Mouse (Mus musculus): ENCODE measurements around the gene Zfp821. TPM values are rescaled to one million over a fixed set of nuclear protein-coding genes. Genes with fewer than 3 reads are reported as not detected.

The Zfp821 gene
- polyA plus RNA-seq, 1 experiment from 2014 or later: 37.0 TPM

DNA sequence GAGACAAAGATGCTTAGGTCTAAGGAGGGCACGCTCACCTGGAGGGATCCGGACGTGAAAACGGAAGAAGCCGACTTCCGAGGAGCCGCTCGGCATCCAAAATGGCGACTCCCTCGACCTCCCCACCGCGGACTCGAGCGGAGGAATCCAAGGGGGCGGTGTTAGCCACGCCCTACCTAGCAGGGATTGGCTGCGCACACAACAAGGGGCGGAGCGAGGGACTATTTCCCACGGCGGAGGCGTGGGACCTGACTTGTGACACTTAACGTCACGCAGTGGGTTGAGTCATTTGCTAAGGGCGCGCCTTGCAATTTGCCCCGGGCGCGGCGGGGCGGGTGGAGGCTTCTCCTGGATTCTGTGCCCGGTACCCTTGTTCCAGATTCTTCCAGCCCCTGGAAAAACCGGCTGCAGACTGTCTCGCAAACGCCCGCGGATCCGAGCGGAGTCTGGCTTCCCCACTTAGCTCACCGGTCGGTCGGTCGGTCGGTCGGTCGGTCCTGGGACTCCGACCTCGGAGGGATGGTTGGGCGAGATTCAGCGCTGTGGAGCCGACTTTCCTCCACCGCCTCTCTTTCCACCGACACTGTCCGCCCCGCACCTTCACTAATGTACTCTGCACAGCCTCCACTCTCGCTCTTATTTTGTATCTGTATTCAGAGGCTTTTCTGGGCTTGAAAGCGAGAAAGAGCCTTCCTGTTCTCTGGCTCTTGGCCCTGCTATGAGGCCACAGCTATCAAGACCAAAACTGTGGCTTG, 12.0 kb upstream of the Zfp821 start, which contains the start of gene Ist1:
TSS of gene Ist1 (minus strand) at position 115 of the 755 bp plus-strand sequence.
- Histone ChIP-seq H3K27me3 (replicated peaks; ENCODE audit: low read depth, poor library complexity, severe bottlenecking) (0 out of 2 replicates have a peak, but pooled peaks cover 3% of the 10 kb centered on the region), H3K4me1 (peaks cover 29% of the 10 kb centered on the region), H3K4me3 (peak within 1 kb of the TSS; percentile 99), H3K36me3 (replicated peaks) (peaks cover 19% of the 10 kb centered on the region), H3K27ac (replicated peaks) (peak within 1 kb of the TSS; percentile 96), H3K9me3 (no peaks in the 10 kb centered on the region)
- WGBS: under 1% methylated on average over 57 of the region's 57 CpGs
- peak; percentile 98 for DNase-seq (ENCODE audit: low spot score)

DNA sequence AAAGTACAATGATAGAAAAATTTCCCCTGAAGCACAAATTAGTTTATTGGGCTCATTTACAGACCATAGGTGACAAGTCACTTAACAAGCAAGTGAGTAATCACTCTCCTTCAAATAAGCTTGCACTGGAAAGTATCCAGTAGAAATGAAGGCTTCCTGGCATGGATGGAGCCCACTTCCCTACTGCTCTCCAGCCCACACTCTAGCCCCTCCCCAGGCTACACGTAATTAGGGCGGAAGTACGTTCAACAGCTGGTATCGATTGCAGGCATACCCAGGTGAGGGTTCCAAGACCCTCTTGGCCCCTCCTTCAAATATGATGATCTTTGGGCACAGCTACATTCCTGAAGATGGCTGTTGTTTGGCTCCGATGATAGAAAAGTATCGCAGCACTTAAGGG, 11.2 kb upstream of the Zfp821 start:
- Histone ChIP-seq H3K27me3 (replicated peaks; ENCODE audit: low read depth, poor library complexity, severe bottlenecking) (0 out of 2 replicates have a peak, but pooled peaks cover 3% of the 10 kb centered on the region), H3K27ac (replicated peaks) (no peak overlapping the region), H3K9me3 (no peaks in the 10 kb centered on the region), H3K4me1 (peaks cover 29% of the 10 kb centered on the region), H3K4me3 (peak overlapping the region; percentile 99), H3K36me3 (replicated peaks) (peaks cover 16% of the 10 kb centered on the region)
- 44% methylated on average over 6 of the region's 6 CpGs for WGBS
- peak; percentile 30 for DNase-seq (ENCODE audit: low spot score)

DNA sequence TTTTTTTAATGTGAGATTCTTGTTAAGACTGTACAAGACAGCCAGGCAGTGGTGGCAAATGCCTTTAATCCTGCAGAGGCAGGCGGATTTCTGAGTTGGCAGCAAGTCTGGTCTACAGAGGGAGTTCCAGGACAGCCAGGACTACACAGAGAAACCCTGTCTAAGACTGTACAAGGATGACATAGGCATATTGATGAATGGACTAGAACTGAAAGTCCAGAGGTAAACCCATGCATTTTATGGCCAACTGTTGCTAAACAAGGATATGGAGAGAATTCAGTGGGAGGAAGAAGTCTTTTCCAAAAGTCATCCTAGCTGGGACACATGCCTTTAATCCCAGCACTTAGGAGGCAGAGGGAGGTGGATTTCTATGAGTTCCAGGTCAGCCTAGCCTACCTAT, 7.6 kb upstream of the Zfp821 start:
- peaks cover 9% of the 10 kb centered on the region for H3K4me1 ChIP-seq
- 68% methylated on average over 1 of the region's 1 CpGs for WGBS
- no peaks in the 10 kb centered on the region for H3K9me3 ChIP-seq
- H3K4me3 ChIP-seq: no peak overlapping the region
- no peak overlapping the region for H3K27ac ChIP-seq (replicated peaks)
- DNase-seq (ENCODE audit: low spot score): no peak
- H3K27me3 ChIP-seq (replicated peaks; ENCODE audit: low read depth, poor library complexity, severe bottlenecking): peaks cover 5% of the 10 kb centered on the region; the same call in 1 of the 2 replicates
- no peaks in the 10 kb centered on the region for H3K36me3 ChIP-seq (replicated peaks)

DNA sequence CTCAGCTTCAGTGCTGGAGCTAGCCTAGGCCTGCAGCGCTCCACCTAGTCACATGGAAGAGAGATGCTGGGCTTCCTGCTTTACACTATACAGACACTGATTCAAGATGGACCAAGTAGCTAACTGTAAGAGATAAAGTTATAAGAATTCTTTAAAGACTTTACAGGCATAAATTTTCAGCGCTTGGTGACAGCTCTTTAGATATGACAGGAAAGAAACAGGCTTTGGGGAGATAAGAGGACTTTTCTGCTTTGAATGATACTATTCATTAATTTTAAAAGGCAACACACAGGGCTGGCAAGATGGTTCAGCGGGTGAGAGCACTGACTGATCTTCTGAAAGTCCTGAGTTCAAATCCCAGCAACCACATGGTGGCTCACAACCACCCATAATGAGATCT, 6.9 kb upstream of the Zfp821 start:
- Histone ChIP-seq H3K27me3 (replicated peaks; ENCODE audit: low read depth, poor library complexity, severe bottlenecking) (peaks cover 10% of the 10 kb centered on the region; the same call in 1 of the 2 replicates), H3K9me3 (no peaks in the 10 kb centered on the region)
- 80% methylated on average over 3 of the region's 3 CpGs for WGBS

DNA sequence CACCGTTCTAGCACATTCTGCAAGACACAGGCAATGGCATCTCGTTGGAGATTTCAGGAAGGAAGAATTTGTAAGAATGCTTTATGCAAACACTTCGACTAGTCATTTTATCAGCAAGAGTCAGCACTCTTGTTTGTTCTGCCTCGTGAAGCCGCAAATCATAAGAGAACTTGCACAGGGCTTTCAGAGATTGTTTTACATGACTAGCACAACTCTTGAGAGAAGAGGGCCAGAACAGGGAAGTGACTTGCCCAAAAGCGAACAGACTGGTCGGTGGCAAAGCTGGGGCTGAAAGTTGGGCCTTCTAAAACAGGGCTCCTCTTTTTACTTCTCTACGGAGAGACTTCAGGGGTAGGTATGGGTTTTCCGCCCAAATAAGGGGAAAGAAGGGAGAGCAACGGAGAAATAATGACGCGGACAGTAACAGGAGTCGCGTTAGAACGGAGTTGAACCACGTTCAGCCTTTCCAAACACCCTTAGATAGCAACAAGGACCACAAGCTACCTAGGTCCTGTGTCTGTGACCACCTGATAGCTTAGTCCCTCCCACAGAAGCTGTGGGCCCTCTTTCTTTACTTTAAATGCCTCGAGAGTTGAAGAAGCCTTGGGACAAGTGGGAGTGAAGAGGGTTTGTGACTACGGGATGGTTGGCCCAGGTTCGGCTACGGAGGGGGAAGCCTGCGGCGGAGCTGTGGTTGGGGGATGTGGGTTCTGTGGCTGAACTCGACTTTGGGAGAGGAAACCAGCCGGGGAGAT, 604 bp upstream of the Zfp821 start:
- H3K9me3 ChIP-seq: no peaks in the 10 kb centered on the region
- peak overlapping the region; percentile 100 for H3K27ac ChIP-seq (replicated peaks)
- DNase-seq (ENCODE audit: low spot score): no peak
- H3K27me3 ChIP-seq (replicated peaks; ENCODE audit: low read depth, poor library complexity, severe bottlenecking): peaks cover 20% of the 10 kb centered on the region
- WGBS: 15% methylated on average over 24 of the region's 24 CpGs
- H3K4me3 ChIP-seq: peak overlapping the region; percentile 94
- H3K4me1 ChIP-seq: peaks cover 28% of the 10 kb centered on the region
- peaks cover 24% of the 10 kb centered on the region for H3K36me3 ChIP-seq (replicated peaks)

More for the DNA sequence above, 6.9 kb upstream of the Zfp821 start:
- DNase-seq (ENCODE audit: low spot score): no peak
- Histone ChIP-seq H3K4me3 (no peak overlapping the region), H3K36me3 (replicated peaks) (no peaks in the 10 kb centered on the region), H3K4me1 (peaks cover 9% of the 10 kb centered on the region), H3K27ac (replicated peaks) (no peak overlapping the region)

DNA sequence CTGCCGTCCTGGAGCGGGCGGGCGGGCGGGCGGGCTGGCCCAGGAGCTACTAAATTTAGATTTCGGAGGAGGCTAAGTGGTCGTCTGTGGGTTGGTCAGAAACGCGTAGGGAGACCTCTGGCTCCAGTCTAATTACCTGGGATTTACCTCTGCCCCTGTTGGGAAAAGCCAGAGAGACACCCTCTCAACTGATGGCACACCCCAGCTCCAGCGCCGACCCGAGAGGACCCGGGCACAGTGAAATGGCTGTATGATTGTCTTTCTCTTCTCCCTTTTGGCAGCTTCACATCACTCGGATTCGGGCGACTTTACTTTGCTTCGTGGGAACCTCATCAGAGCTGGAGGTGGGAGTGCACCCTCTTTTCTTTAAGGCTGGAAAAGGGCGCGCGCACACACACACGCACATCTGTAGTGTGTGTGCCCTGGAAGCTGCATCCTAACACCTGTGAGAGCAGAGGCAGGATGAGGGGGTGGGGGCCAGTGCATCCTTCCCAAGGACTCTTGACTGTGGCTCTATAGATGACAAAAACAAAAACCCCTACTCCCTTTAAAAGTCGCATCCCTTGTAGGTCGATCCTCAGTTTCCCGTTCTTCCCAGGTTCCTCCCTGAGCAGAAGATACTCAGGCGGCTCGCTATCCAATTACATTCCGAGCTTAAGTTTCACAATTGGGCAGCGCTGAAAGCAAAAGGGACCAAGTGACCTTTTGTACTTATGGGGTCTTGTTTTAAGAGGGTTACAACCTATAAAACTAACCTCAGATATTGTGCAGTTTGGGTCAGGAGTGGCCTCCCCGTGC, 929 bp downstream of the Zfp821 start:
- Histone ChIP-seq H3K27ac (replicated peaks) (peak overlapping the region; percentile 100), H3K36me3 (replicated peaks) (peaks cover 40% of the 10 kb centered on the region), H3K4me1 (peaks cover 28% of the 10 kb centered on the region), H3K27me3 (replicated peaks; ENCODE audit: low read depth, poor library complexity, severe bottlenecking) (peaks cover 20% of the 10 kb centered on the region), H3K9me3 (no peaks in the 10 kb centered on the region), H3K4me3 (peak overlapping the region; percentile 94)
- WGBS: 1% methylated on average over 30 of the region's 30 CpGs
- DNase-seq (ENCODE audit: low spot score): no peak

DNA sequence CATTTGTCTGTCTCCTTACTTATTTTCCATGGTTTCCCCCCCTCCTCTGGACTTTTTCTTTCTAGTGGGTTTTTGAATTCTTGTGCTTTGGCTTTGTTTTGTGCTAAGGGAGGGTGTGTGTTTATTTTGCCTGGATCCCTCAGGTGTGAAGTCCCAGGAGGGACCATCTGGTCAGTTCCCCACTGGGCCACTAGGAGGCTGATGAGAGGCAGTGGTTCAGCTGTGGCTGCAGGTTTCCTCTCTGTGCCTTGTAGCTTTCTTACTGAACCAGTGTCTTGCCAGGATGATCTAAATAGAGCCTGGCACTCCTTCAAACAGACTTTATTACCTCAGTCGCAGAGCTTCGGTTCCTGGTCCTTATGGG, 1.5 kb downstream of the Zfp821 start:
- Histone ChIP-seq H3K27me3 (replicated peaks; ENCODE audit: low read depth, poor library complexity, severe bottlenecking) (peaks cover 20% of the 10 kb centered on the region), H3K4me1 (peaks cover 28% of the 10 kb centered on the region), H3K36me3 (replicated peaks) (peaks cover 45% of the 10 kb centered on the region), H3K4me3 (peak overlapping the region; percentile 94), H3K27ac (replicated peaks) (0 out of 2 replicates have a peak overlapping the region, but pooled peaks have one; percentile 100), H3K9me3 (no peaks in the 10 kb centered on the region)
- peak; percentile 83 for DNase-seq (ENCODE audit: low spot score)
- 38% methylated on average over 2 of the region's 2 CpGs for WGBS

DNA sequence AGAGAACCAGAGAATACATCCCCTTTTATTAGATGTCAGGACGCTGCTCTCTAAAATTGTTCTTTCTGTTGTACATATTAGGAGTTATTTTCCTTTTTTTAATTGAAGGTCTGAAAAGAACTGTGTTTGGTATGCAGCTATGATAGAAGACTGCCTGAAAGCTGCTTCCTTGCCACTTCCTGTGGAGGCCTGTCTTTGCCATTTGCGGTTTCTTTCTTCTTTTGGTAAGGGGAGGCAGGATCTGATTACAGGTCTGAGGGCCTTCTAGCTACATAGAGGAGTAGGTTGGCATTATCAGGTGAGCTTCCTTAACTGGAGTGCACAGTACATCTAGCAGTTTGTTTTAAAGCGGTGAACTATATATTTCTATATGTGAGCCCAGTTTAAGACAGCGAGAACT, 2.6 kb downstream of the Zfp821 start:
- Histone ChIP-seq H3K36me3 (replicated peaks) (peaks cover 56% of the 10 kb centered on the region), H3K9me3 (no peaks in the 10 kb centered on the region), H3K4me1 (peaks cover 28% of the 10 kb centered on the region), H3K27ac (replicated peaks) (no peak overlapping the region), H3K4me3 (no peak overlapping the region), H3K27me3 (replicated peaks; ENCODE audit: low read depth, poor library complexity, severe bottlenecking) (peaks cover 17% of the 10 kb centered on the region)
- no peak for DNase-seq (ENCODE audit: low spot score)
- WGBS: 95% methylated on average over 4 of the region's 4 CpGs

DNA sequence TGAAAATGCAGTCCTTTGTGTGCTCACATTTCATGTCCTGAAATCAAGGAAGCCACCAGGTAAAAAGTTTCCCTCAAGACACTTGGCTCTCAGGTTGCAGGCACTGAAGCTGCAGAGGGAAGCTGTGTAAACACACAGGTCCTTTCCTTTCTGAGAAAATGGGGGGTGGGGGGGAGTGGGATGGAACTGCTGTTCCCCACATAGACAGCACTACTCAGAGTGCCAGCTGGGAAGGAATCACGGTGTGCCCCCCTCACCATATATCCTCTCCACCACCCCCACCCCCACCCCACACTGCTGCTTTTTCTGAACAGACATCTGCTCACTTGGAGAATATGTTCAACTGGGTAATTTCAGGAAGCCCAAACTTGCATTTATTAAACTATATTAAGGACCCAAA, 7.2 kb downstream of the Zfp821 start:
- no peak overlapping the region for H3K4me3 ChIP-seq
- H3K36me3 ChIP-seq (replicated peaks): peaks cover 100% of the 10 kb centered on the region
- 100% methylated on average over 1 of the region's 1 CpGs for WGBS
- no peaks in the 10 kb centered on the region for H3K27me3 ChIP-seq (replicated peaks; ENCODE audit: low read depth, poor library complexity, severe bottlenecking)
- DNase-seq (ENCODE audit: low spot score): no peak
- H3K4me1 ChIP-seq: peaks cover 7% of the 10 kb centered on the region
- H3K27ac ChIP-seq (replicated peaks): no peak overlapping the region
- H3K9me3 ChIP-seq: no peaks in the 10 kb centered on the region

DNA sequence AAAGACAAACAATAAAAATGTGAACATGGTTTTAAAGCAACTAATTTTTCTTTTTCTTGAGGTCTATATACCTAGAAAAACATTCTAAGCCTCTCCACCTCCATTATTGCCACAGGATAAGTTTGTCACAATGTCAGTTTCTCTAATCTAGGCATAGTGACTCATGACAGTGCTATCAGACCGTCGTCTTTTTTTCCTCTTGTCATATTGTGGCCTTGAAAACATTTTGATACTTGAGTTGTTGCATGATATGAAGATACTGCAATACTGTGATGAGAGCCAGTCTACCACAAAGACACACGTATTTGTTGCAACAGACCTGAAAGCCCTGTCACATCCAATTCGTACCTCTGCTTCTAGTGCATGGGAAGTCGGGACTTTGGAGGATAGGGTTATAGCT, 9.6 kb downstream of the Zfp821 start:
- H3K4me3 ChIP-seq: no peak overlapping the region
- WGBS: 91% methylated on average over 5 of the region's 5 CpGs
- H3K9me3 ChIP-seq: no peaks in the 10 kb centered on the region
- H3K27me3 ChIP-seq (replicated peaks; ENCODE audit: low read depth, poor library complexity, severe bottlenecking): no peaks in the 10 kb centered on the region
- no peak overlapping the region for H3K27ac ChIP-seq (replicated peaks)
- H3K4me1 ChIP-seq: no peaks in the 10 kb centered on the region
- DNase-seq (ENCODE audit: low spot score): no peak
- peaks cover 100% of the 10 kb centered on the region for H3K36me3 ChIP-seq (replicated peaks)

DNA sequence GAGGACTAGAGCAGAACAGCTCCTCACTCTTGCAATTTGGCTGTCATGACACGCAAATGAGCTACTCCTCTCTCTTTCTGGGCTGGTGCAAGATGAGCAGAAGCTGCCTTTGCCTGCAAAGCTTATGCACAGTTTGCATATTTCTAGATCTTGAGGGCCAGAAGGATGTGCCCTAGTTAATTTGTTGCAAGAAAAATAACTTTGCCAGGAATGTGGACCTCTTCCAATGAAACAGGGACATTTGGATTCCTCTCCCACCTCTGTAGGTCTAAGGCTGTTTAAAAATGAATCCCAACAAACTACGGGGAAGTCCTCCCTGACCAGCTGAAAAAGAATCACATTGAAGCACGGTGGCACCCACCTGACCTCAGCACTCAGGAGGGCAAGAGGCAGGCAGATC, 19.8 kb downstream of the Zfp821 start:
- 92% methylated on average over 3 of the region's 3 CpGs for whole genome bisulfite sequencing
- no peak for DNase-seq (ENCODE audit: low spot score)
- H3K9me3 ChIP-seq: no peaks in the 10 kb centered on the region
- peaks cover 100% of the 10 kb centered on the region for H3K36me3 ChIP-seq (replicated peaks)
- no peak overlapping the region for H3K27ac ChIP-seq (replicated peaks)
- no peak overlapping the region for H3K4me3 ChIP-seq
- no peaks in the 10 kb centered on the region for H3K27me3 ChIP-seq (replicated peaks; ENCODE audit: low read depth, poor library complexity, severe bottlenecking)
- no peaks in the 10 kb centered on the region for H3K4me1 ChIP-seq

DNA sequence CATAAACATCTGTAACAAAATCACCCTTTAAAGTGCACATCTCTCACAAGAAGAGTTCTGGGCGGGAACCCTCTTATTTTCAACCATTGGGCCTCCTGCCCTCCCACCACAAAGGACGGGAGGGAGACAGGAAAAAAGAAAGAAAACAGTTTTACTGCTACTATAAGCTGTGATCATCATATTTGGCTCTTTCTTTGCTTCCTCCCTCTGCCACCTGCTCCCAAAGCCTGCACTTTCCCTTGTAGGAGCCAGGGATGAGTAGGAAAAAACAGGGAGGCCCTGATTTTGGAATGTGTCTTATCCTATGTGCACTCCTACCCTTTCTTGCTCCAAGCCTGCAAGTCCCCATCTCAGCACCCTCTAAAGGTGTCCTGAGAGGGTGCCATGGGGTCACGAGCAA, 25.7 kb downstream of the Zfp821 start:
- H3K4me1 ChIP-seq: peaks cover 3% of the 10 kb centered on the region
- H3K9me3 ChIP-seq: no peaks in the 10 kb centered on the region
- no peak overlapping the region for H3K27ac ChIP-seq (replicated peaks)
- H3K4me3 ChIP-seq: no peak overlapping the region
- no peak for DNase-seq (ENCODE audit: low spot score)
- peaks cover 92% of the 10 kb centered on the region for H3K36me3 ChIP-seq (replicated peaks)
- no peaks in the 10 kb centered on the region for H3K27me3 ChIP-seq (replicated peaks; ENCODE audit: low read depth, poor library complexity, severe bottlenecking)
- 83% methylated on average over 3 of the region's 3 CpGs for WGBS
